15 mouse cellular contexts compared by ENCODE assay signal in genomic region chr15:88946851-88947250, GRCm38 (mm10). TPM values are rescaled to one million over a fixed set of nuclear protein-coding genes. Genes with fewer than 3 reads are reported as not detected.
DNase-seq lines count a peak whose midpoint lies in the region; ATAC-seq and TF ChIP-seq lines count a peak whose summit lies in the region.
"Had no signal": no experiment of that assay in that cellular context is flagged by ENCODE, and none has a peak within 500 bp of the region (broad histone marks: within the 10 kb centered on the region; RNA-seq: fewer than 3 reads in every experiment).

No protein-coding gene starts in this region.

- no peaks in the 10 kb centered on the region for H3K27me3 ChIP-seq in kidney, embryonic 15.5 days
- H3K27me3 ChIP-seq in MEL (ENCODE audit: control insufficient read depth in 1 of 2, insufficient read depth in 2 of 2, low read length in 2 of 2), result peaks cover 0 to 12% of the 10 kb centered on the region in 2 experiments
- H3K27me3 ChIP-seq in neural tube, embryonic 15.5 days (replicated peaks), result no peaks in the 10 kb centered on the region
- no peaks in the 10 kb centered on the region for H3K27me3 ChIP-seq in heart, embryonic 11.5 days (ENCODE audit: control insufficient read depth, insufficient read depth, low read length)
- H3K27me3 ChIP-seq: hindbrain, embryonic 15.5 days had no signal

- H3K4me2 ChIP-seq in kidney, embryonic 15.5 days, result no peak overlapping the region
- no peak overlapping the region for H3K4me2 ChIP-seq in neural tube, embryonic 15.5 days
- no peak overlapping the region for H3K4me2 ChIP-seq in heart, embryonic 11.5 days
- H3K4me2 ChIP-seq: hindbrain, embryonic 15.5 days had no signal

- no peak overlapping the region for H3K4me3 ChIP-seq in kidney, embryonic 15.5 days (replicated peaks)
- no peak overlapping the region for H3K4me3 ChIP-seq in MEL (ENCODE audit: control insufficient read depth in 1 of 2, insufficient read depth in 1 of 2, low read depth in 2 of 2, low read length in 2 of 2)
- no peak overlapping the region for H3K4me3 ChIP-seq in neural tube, embryonic 15.5 days (replicated peaks)
- no peak overlapping the region for H3K4me3 ChIP-seq in heart, embryonic 11.5 days (ENCODE audit: low read depth, low read length)
- H3K4me3 ChIP-seq: hindbrain, embryonic 15.5 days had no signal

- TF ChIP-seq EP300 in MEL (IDR thresholded peaks at IDR 0.05; ENCODE audit: low read depth in 1 of 2, low read length in 2 of 2), result no peak

- peak; percentile 56 for DNase-seq in kidney, adult 11 months
- peak; percentile 5 for DNase-seq in MEL (ENCODE audit: low read depth, low spot score)
- peak; percentile 72 for DNase-seq in adrenal gland, postnatal 14 days
- DNase-seq in kidney, postnatal 36 days, result peak; percentile 52 to 56
- no peak for DNase-seq in cerebellum, adult 9-11 months
- DNase-seq: layer of hippocampus, adult 9-11 months; right cerebral cortex, postnatal 4 days had no signal

- no peak overlapping the region for H3K27ac ChIP-seq in kidney, embryonic 15.5 days
- H3K27ac ChIP-seq in MEL (ENCODE audit: control insufficient read depth, low read depth, low read length), result no peak overlapping the region
- no peak overlapping the region for H3K27ac ChIP-seq in neural tube, embryonic 15.5 days (replicated peaks)
- no peak overlapping the region for H3K27ac ChIP-seq in heart, embryonic 11.5 days (ENCODE audit: low read depth, low read length)
- H3K27ac ChIP-seq: hindbrain, embryonic 15.5 days; macrophage had no signal

- H3K4me1 ChIP-seq in kidney, embryonic 15.5 days, result no peaks in the 10 kb centered on the region
- H3K4me1 ChIP-seq in MEL (ENCODE audit: control insufficient read depth in 1 of 2, insufficient read depth in 2 of 2, low read length in 2 of 2), result no peaks in the 10 kb centered on the region
- no peaks in the 10 kb centered on the region for H3K4me1 ChIP-seq in neural tube, embryonic 15.5 days
- H3K4me1 ChIP-seq in heart, embryonic 11.5 days (ENCODE audit: control insufficient read depth, insufficient read depth, low read length), result no peaks in the 10 kb centered on the region
- H3K4me1 ChIP-seq: hindbrain, embryonic 15.5 days had no signal

- no peak for ATAC-seq in kidney, embryonic 15.5 days (replicated peaks; ENCODE audit: low FRiP score)
- no peak for ATAC-seq in neural tube, embryonic 15.5 days (ENCODE audit: low FRiP score)
- ATAC-seq in heart, embryonic 11.5 days (replicated peaks; ENCODE audit: insufficient number of reproducible peaks, low FRiP score, low TSS enrichment), result no peak

- peak; percentile 29 for TF ChIP-seq RAD21 in MEL (IDR thresholded peaks at IDR 0.05; ENCODE audit: low read depth, low read length)

- 39% methylated on average over 6 of the region's 6 CpGs for WGBS in kidney, embryonic 15.5 days
- WGBS in neural tube, embryonic 15.5 days, result 64% methylated on average over 6 of the region's 6 CpGs
- 53% methylated on average over 6 of the region's 6 CpGs for WGBS in heart, embryonic 11.5 days (ENCODE audit: insufficient replicate concordance)

- no peaks in the 10 kb centered on the region for H3K79me2 ChIP-seq in MEL (ENCODE audit: control insufficient read depth, insufficient read depth, low read length, poor library complexity)

- no peaks in the 10 kb centered on the region for H3K9me3 ChIP-seq in kidney, embryonic 15.5 days (replicated peaks)
- H3K9me3 ChIP-seq in MEL (replicated peaks; ENCODE audit: insufficient read depth, low read length), result no peaks in the 10 kb centered on the region
- no peaks in the 10 kb centered on the region for H3K9me3 ChIP-seq in neural tube, embryonic 15.5 days (replicated peaks)
- H3K9me3 ChIP-seq in heart, embryonic 11.5 days (replicated peaks; ENCODE audit: control insufficient read depth, low read length), result no peaks in the 10 kb centered on the region
- H3K9me3 ChIP-seq: hindbrain, embryonic 15.5 days had no signal

- TF ChIP-seq CTCF in MEL (IDR thresholded peaks at IDR 0.05 in 2 of 3, conservative IDR thresholded peaks at IDR 0.05 in 1 of 3; ENCODE audit: control insufficient read depth in 1 of 3, insufficient read depth in 1 of 3, low read depth in 2 of 3, low read length in 3 of 3, poor library complexity in 1 of 3, severe bottlenecking in 1 of 3), result peak in 2 of 3 experiments; percentile 24 to 37; a peak in 3 of 6 replicates

- no peak overlapping the region for H3K9ac ChIP-seq in kidney, embryonic 15.5 days
- no peak overlapping the region for H3K9ac ChIP-seq in MEL (ENCODE audit: control insufficient read depth, low read depth, low read length, poor library complexity, severe bottlenecking)
- H3K9ac ChIP-seq in neural tube, embryonic 15.5 days (replicated peaks), result no peak overlapping the region
- no peak overlapping the region for H3K9ac ChIP-seq in heart, embryonic 11.5 days (ENCODE audit: low read depth, low read length)
- H3K9ac ChIP-seq: hindbrain, embryonic 15.5 days had no signal

- TF ChIP-seq POLR2A in MEL (IDR thresholded peaks at IDR 0.05; ENCODE audit: control insufficient read depth in 1 of 2, insufficient read depth in 1 of 2, low read depth in 1 of 2, low read length in 2 of 2, poor library complexity in 1 of 2), result no peak

- no peaks in the 10 kb centered on the region for H3K36me3 ChIP-seq in kidney, embryonic 15.5 days
- no peaks in the 10 kb centered on the region for H3K36me3 ChIP-seq in MEL (ENCODE audit: control insufficient read depth in 1 of 2, insufficient read depth in 2 of 2, low read length in 2 of 2)
- H3K36me3 ChIP-seq in neural tube, embryonic 15.5 days, result no peaks in the 10 kb centered on the region
- H3K36me3 ChIP-seq in heart, embryonic 11.5 days (ENCODE audit: control insufficient read depth, insufficient read depth, low read length), result no peaks in the 10 kb centered on the region
- H3K36me3 ChIP-seq: hindbrain, embryonic 15.5 days had no signal

TF ChIP-seq in MEL, 35 proteins besides CTCF, POLR2A, EP300 and RAD21:
- TF ChIP-seq E2F4 (IDR thresholded peaks at IDR 0.05; ENCODE audit: borderline replicate concordance, low read depth, low read length) (no peak), SMC3 (IDR thresholded peaks at IDR 0.05; ENCODE audit: low read depth, low read length) (peak; percentile 36)
TF ChIP-seq in MEL: peak in this region for 1.

RNA-seq across cellular contexts. Expression of gene Ttll8, which starts 7.4 kb away (rescaled TPM):
- polyA plus RNA-seq in kidney, embryonic 15.5 days (2015; fragmentation: Nextera tagmentation; extraction: Ambion mirVana), result not detected in 2 replicates
- not detected in 2 replicates for total RNA-seq in MEL (2012; rRNA removed)
- not detected for polyA plus RNA-seq in MEL (2012; ENCODE audit: insufficient read depth in 1 of 2, insufficient read length in 2 of 2, low read depth in 1 of 2, low replicate concordance in 2 of 2, missing spikeins in 1 of 2)
- total RNA-seq in adrenal gland, postnatal 14 days (2021), result 0.11 TPM in 1 of 2 replicates, not detected in the other
- 0.13 and 0.17 TPM in 2 replicates for polyA plus RNA-seq in neural tube, embryonic 15.5 days (2015; fragmentation: Nextera tagmentation; extraction: Ambion mirVana)
- not detected in 2 replicates for polyA plus RNA-seq in heart, embryonic 11.5 days (2014; fragmentation: Nextera tagmentation; extraction: Ambion mirVana)
- polyA plus RNA-seq: heart, embryonic 14.5 days; limb, embryonic 11.5 days; macrophage; stomach, embryonic 16.5 days had no signal

RNA-seq across cellular contexts. Expression of gene Mlc1, which starts 32.0 kb away (rescaled TPM):
- polyA plus RNA-seq in kidney, embryonic 15.5 days (2015; fragmentation: Nextera tagmentation; extraction: Ambion mirVana), result not detected in 2 replicates
- not detected in 2 replicates for total RNA-seq in MEL (2012; rRNA removed)
- not detected for polyA plus RNA-seq in MEL (2012; ENCODE audit: insufficient read depth in 1 of 2, insufficient read length in 2 of 2, low read depth in 1 of 2, low replicate concordance in 2 of 2, missing spikeins in 1 of 2)
- 0.30 TPM in 1 of 2 replicates, not detected in the other for total RNA-seq in adrenal gland, postnatal 14 days (2021)
- 20.4 and 21.4 TPM in 2 replicates for polyA plus RNA-seq in neural tube, embryonic 15.5 days (2015; fragmentation: Nextera tagmentation; extraction: Ambion mirVana)
- not detected in 2 replicates for polyA plus RNA-seq in heart, embryonic 11.5 days (2014; fragmentation: Nextera tagmentation; extraction: Ambion mirVana)
- polyA plus RNA-seq: heart, embryonic 14.5 days; limb, embryonic 11.5 days; macrophage; stomach, embryonic 16.5 days had no signal

RNA-seq across cellular contexts. Expression of gene Mov10l1, which starts 35.9 kb away (rescaled TPM):
- 0.05 and 0.14 TPM in 2 replicates for polyA plus RNA-seq in kidney, embryonic 15.5 days (2015; fragmentation: Nextera tagmentation; extraction: Ambion mirVana)
- total RNA-seq in MEL (2012; rRNA removed), result not detected in 2 replicates
- not detected for polyA plus RNA-seq in MEL (2012; ENCODE audit: insufficient read depth in 1 of 2, insufficient read length in 2 of 2, low read depth in 1 of 2, low replicate concordance in 2 of 2, missing spikeins in 1 of 2)
- not detected in 2 replicates for total RNA-seq in adrenal gland, postnatal 14 days (2021)
- polyA plus RNA-seq in neural tube, embryonic 15.5 days (2015; fragmentation: Nextera tagmentation; extraction: Ambion mirVana), result not detected in 2 replicates
- polyA plus RNA-seq in heart, embryonic 11.5 days (2014; fragmentation: Nextera tagmentation; extraction: Ambion mirVana), result 57.6 and 78.6 TPM in 2 replicates
- polyA plus RNA-seq: hindbrain, embryonic 15.5 days; limb, embryonic 11.5 days; macrophage; stomach, embryonic 16.5 days had no signal

Comparison
In these comparisons a context has a peak if more than half of its experiments do, and no peak if none do; other contexts are left out.
1. RNA of gene Mlc1, which starts 32.0 kb away (polyA plus RNA-seq): 20.4 to 21.4 TPM in neural tube, embryonic 15.5 days; not detected in kidney, embryonic 15.5 days, not detected in MEL and not detected in heart, embryonic 11.5 days; every median in the first group is over 10 times any median in the second.
2. RNA of gene Mov10l1, which starts 35.9 kb away (polyA plus RNA-seq): 57.6 to 78.6 TPM in heart, embryonic 11.5 days; 0.05 to 0.14 TPM in kidney, embryonic 15.5 days, not detected in neural tube, embryonic 15.5 days and not detected in MEL; every median in the first group is over 10 times any median in the second.